Mouse (Mus musculus): ENCODE data around the gene Topaz1. TPM values are rescaled to one million over a fixed set of nuclear protein-coding genes. Genes with fewer than 3 reads are reported as not detected.

Gene Topaz1
- polyA plus RNA-seq, 1 experiment from 2014 or later, result 0.04 TPM

DNA sequence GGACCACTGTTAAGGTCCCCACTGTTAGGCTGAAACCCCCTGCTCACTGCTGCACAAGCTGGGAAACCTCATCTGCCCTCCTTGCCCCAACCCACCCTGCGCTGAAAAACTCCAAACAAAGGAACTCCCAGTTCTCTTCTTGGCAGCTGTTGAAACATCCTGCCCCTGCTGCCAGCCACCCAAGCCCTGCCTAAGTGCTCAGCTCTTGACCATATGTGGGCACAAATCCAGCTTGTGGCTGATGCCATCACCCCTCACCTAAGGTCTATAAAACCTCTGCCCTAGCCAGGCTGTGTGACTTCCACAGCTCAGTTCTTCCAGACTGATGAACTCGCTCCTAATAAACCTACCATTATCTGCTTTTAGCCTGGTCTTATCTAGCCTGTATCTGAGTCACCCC is 11.1 kb upstream of the Topaz1 start:
- Histone ChIP-seq H3K4me2 (no peak overlapping the region), H3K4me3 (no peak overlapping the region), H3K4me1 (no peaks in the 10 kb centered on the region), H3K27ac (no peak overlapping the region), H3K36me3 (no peaks in the 10 kb centered on the region), H3K27me3 (0 out of 2 replicates have a peak, but pooled peaks cover 3% of the 10 kb centered on the region), H3K9ac (no peak overlapping the region), H3K9me3 (no peaks in the 10 kb centered on the region)
- 61% methylated on average over 2 of the region's 2 CpGs for WGBS
- ATAC-seq (ENCODE audit: insufficient number of reproducible peaks, insufficient read depth, low FRiP score, low TSS enrichment, low read depth), result no peak

DNA sequence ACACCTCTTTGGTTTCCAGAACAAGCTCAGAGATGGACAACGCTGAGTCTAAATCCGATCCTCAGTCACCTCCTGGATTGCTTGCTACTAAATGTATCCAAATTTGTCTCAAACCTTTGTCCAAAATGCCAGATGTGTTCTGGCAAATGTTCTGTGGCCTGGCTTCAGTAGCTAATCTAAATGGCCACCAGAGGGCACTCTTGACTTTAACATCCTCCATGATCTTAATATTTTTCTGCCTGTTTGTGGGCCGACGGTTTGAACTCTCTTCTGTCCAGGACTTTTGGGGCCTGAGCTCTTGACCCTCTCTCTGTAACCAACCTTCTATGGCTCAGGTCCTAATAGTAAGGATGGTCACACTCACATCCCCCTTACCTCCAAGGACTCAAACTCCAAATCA is 10.4 kb upstream of the Topaz1 start:
- no peaks in the 10 kb centered on the region for H3K9me3 ChIP-seq
- no peak overlapping the region for H3K4me3 ChIP-seq
- no peaks in the 10 kb centered on the region for H3K36me3 ChIP-seq
- H3K4me2 ChIP-seq, result no peak overlapping the region
- H3K27me3 ChIP-seq, result 0 out of 2 replicates have a peak, but pooled peaks cover 3% of the 10 kb centered on the region
- WGBS, result 16% methylated on average over 4 of the region's 4 CpGs
- H3K9ac ChIP-seq, result no peak overlapping the region
- ATAC-seq (ENCODE audit: insufficient number of reproducible peaks, insufficient read depth, low FRiP score, low TSS enrichment, low read depth), result no peak
- H3K27ac ChIP-seq, result no peak overlapping the region
- H3K4me1 ChIP-seq, result no peaks in the 10 kb centered on the region

DNA sequence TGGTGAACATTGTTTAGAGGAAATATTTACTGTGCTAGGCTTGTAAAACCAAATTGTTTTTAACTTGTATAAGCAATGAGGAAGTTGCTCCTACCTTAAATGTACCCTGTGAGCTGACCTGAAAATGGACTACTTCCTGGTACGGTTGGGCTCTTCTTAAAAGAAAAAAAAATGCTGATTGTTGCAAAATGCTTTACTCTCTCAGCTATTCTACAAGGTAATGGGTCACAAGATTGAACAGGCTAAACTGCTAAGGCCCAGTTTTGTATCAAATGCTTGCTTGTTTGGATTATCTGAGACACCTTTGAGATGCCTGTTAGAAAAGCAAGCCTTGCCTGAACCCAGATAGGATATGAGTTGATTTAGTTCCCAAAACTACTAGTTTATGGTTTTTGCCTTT is 1.3 kb upstream of the Topaz1 start:
- Histone ChIP-seq H3K27me3 (no peaks in the 10 kb centered on the region), H3K36me3 (no peaks in the 10 kb centered on the region), H3K4me1 (no peaks in the 10 kb centered on the region), H3K9ac (no peak overlapping the region), H3K4me2 (no peak overlapping the region), H3K27ac (no peak overlapping the region), H3K9me3 (no peaks in the 10 kb centered on the region), H3K4me3 (no peak overlapping the region)
- 62% methylated on average over 1 of the region's 1 CpGs for WGBS
- no peak for ATAC-seq (ENCODE audit: insufficient number of reproducible peaks, insufficient read depth, low FRiP score, low TSS enrichment, low read depth)

DNA sequence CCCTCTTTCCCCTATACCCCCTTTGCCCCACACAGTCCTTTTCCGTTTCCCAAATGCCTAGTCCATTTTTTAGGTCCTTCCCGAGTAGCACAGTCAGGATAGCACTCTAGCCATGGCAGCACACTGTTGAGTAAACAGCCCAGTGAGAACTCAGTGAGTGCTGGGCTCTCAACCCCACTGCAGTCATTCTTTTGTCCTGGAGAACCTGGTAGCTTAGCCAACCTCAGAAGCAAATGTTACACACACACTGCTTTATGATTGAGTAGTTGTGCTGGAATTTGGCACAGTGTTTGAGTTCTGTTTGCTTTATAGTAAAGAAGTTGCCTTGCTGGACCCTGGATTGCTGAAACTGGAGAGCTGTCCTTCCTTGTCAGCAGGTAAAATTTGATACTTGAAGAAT is 10.5 kb downstream of the Topaz1 start:
- no peak for ATAC-seq (ENCODE audit: insufficient number of reproducible peaks, insufficient read depth, low FRiP score, low TSS enrichment, low read depth)
- H3K27me3 ChIP-seq, result no peaks in the 10 kb centered on the region
- 56% methylated on average over 2 of the region's 2 CpGs for WGBS
- no peak overlapping the region for H3K9ac ChIP-seq
- H3K27ac ChIP-seq, result no peak overlapping the region
- no peaks in the 10 kb centered on the region for H3K4me1 ChIP-seq
- no peaks in the 10 kb centered on the region for H3K36me3 ChIP-seq
- H3K4me3 ChIP-seq, result no peak overlapping the region
- no peaks in the 10 kb centered on the region for H3K9me3 ChIP-seq
- H3K4me2 ChIP-seq, result no peak overlapping the region

DNA sequence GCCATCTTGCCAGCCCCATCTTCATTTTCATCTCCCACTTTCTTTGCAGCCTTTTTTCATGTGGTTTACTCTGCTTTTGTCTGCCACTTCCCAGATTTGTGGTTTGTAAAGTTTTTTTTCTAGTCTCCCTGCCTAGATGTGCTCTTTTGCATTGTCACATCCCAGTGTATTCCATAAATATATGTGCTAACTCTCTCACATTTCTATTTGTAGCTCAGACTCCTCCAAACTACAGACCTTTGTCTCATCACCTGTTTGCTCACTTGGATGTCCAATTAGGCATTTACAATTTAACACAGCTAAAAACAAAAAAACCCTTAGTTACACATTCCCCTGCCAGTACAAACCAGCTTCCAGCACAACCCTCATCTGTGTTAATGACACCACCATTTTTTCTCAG is 13.0 kb downstream of the Topaz1 start:
- H3K27me3 ChIP-seq, result no peaks in the 10 kb centered on the region
- no peak for ATAC-seq (ENCODE audit: insufficient number of reproducible peaks, insufficient read depth, low FRiP score, low TSS enrichment, low read depth)
- H3K36me3 ChIP-seq, result no peaks in the 10 kb centered on the region
- no peak overlapping the region for H3K4me3 ChIP-seq
- no peak overlapping the region for H3K4me2 ChIP-seq
- no peaks in the 10 kb centered on the region for H3K9me3 ChIP-seq
- no peaks in the 10 kb centered on the region for H3K4me1 ChIP-seq
- H3K9ac ChIP-seq, result no peak overlapping the region
- H3K27ac ChIP-seq, result no peak overlapping the region

DNA sequence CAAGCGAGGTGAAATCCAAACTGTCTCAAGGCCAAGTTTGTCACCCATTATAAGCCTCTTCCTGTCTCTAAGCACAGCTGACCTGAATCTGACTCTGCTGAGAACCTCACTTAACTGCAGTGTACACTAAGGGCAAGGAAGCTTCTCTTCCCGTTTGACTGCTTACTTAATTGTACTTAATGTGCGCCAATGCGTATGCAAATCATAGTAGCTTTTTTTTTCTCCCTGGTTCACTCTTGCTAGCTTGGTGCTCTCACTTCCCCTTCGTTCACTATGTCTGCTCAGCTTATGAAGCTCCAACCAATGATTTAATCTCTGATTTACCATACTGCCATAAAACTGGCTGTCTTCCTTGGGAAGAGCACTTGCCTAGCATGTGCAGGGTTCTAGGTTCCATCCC is 38.1 kb downstream of the Topaz1 start:
- Histone ChIP-seq H3K9me3 (no peaks in the 10 kb centered on the region), H3K9ac (no peak overlapping the region), H3K27me3 (no peaks in the 10 kb centered on the region), H3K4me1 (no peaks in the 10 kb centered on the region), H3K4me3 (no peak overlapping the region), H3K4me2 (no peak overlapping the region), H3K27ac (no peak overlapping the region), H3K36me3 (no peaks in the 10 kb centered on the region)
- ATAC-seq (ENCODE audit: insufficient number of reproducible peaks, insufficient read depth, low FRiP score, low TSS enrichment, low read depth), result no peak
- 71% methylated on average over 5 of the region's 5 CpGs for WGBS

DNA sequence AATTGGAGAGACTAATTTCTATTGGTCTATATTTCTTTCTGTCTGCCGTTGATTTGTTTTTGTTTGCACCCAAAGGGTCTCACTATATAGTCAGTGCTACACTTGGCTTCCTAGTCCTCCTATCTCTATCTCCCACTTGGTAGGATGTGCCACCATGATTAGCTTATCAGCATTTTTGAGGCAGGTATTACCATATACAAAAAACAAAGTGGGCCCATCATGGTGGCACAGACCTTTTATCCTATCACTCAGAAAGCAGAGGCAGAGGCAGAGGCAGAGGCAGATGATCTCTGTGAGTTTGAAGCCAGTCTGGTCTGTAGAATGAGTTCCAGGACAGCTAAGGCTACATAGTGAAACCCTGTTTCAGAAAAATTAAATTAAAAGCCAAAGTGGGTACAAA is 39.4 kb downstream of the Topaz1 start:
- Histone ChIP-seq H3K4me1 (no peaks in the 10 kb centered on the region), H3K27me3 (no peaks in the 10 kb centered on the region), H3K4me3 (no peak overlapping the region), H3K4me2 (no peak overlapping the region), H3K9ac (no peak overlapping the region), H3K9me3 (no peaks in the 10 kb centered on the region), H3K36me3 (no peaks in the 10 kb centered on the region), H3K27ac (no peak overlapping the region)
- 92% methylated on average over 1 of the region's 1 CpGs for WGBS
- no peak for ATAC-seq (ENCODE audit: insufficient number of reproducible peaks, insufficient read depth, low FRiP score, low TSS enrichment, low read depth)

DNA sequence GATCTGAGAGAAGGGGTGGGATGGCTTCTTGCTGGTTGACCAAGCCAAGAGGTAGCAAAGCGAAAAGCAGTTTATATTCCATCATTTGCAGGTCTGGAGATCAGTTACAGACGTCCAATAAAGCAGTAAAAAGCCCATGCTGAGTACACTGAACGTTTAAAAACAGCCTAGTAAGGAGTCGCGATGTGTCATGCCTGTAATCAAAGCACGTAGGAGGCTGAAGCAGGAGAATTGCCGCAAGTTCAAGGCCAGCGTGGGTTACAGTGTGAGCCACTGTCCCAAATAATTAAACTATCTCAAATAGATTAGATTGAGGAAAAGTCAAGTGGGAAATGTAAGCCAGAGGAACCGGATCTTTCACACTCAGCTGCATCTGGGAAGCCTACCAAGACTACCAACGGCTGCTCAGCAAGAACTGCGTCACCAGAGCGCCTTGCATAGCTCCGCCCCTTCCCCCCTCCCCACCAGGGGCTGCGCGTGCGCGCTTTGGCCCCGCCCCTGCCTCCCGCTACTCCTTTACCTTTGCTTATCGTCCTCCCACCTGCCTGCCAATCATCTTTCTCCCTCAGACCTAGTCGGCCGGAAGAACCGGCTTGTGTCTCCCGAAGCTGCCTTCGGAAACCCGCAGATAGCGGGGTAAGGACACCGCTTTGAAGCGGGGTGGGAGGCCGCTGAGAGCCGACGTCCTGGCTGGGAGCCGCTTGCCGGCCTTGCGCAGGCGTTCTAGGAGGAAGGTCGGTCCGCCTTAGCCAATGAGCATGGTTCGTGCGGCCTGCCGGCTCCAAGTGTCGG is 58.1 kb downstream of the Topaz1 start, which contains the start of gene Tcaim:
Gene Tcaim, plus strand, starts transcription at position 487 of the 792 bp plus-strand sequence.
- H3K9ac ChIP-seq, result peak within 1 kb of the TSS; percentile 90
- 0 out of 2 replicates have a peak, but pooled peaks cover 6% of the 10 kb centered on the region for H3K36me3 ChIP-seq
- 7% methylated on average over 42 of the region's 42 CpGs for WGBS
- H3K4me3 ChIP-seq, result peak within 1 kb of the TSS; percentile 70
- H3K4me2 ChIP-seq, result peak within 1 kb of the TSS; percentile 89
- H3K27ac ChIP-seq, result peak within 1 kb of the TSS; percentile 91
- H3K9me3 ChIP-seq, result no peaks in the 10 kb centered on the region
- ATAC-seq (ENCODE audit: insufficient number of reproducible peaks, insufficient read depth, low FRiP score, low TSS enrichment, low read depth), result peak; percentile 95
- no peaks in the 10 kb centered on the region for H3K27me3 ChIP-seq
- peaks cover 10% of the 10 kb centered on the region for H3K4me1 ChIP-seq

DNA sequence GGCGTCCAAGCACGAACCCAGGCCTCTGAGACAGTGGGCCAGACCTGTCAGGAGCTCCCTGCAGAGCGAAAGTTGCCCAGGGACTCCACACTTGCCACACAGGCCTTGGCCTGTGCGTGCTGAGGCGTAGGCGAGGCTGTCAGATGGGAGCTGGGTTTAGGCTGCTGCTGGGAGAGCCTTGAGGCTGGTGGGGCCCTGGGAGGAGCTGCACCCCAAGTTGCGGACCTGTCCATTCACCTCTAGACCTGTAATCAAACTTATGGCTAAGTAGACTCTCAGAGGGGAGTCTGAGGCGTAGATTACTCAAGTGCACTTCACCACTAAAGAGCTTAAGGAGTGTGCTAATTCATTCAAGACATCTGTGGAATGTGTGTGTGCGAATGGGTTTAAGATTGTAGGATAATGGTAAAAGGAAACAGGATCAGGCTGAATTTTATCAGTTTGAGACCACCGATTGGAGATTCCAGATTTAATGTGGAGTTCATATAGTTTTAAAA is 58.7 kb downstream of the Topaz1 start:
- 5% methylated on average over 10 of the region's 10 CpGs for WGBS
- H3K36me3 ChIP-seq, result 0 out of 2 replicates have a peak, but pooled peaks cover 9% of the 10 kb centered on the region
- peak overlapping the region; percentile 90 for H3K9ac ChIP-seq
- peak overlapping the region; percentile 91 for H3K27ac ChIP-seq
- no peaks in the 10 kb centered on the region for H3K27me3 ChIP-seq
- no peaks in the 10 kb centered on the region for H3K9me3 ChIP-seq
- no peak for ATAC-seq (ENCODE audit: insufficient number of reproducible peaks, insufficient read depth, low FRiP score, low TSS enrichment, low read depth)
- peak overlapping the region; percentile 70 for H3K4me3 ChIP-seq
- peaks cover 10% of the 10 kb centered on the region for H3K4me1 ChIP-seq
- peak overlapping the region; percentile 89 for H3K4me2 ChIP-seq

DNA sequence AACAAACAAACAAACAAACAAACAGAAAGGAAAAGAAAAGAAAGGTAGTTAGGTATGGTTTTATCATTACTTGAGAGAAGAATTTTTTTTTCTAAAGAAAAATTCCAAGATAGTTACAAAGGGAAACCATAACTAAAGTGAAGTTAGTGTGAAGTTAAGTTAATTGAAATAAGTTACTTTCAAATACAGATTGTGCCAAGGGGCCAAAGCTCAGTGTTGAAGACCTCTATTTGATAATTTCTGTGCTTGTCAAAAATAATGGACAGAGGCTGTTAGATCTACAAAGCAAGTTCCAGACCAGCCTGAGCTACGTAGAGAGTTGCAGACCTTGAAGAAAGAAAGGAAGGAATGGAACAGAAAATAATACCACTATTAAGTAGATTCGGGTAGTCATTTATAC is 60.0 kb downstream of the Topaz1 start:
- no peak overlapping the region for H3K4me3 ChIP-seq
- no peak overlapping the region for H3K4me2 ChIP-seq
- H3K27ac ChIP-seq, result no peak overlapping the region
- ATAC-seq (ENCODE audit: insufficient number of reproducible peaks, insufficient read depth, low FRiP score, low TSS enrichment, low read depth), result no peak
- no peaks in the 10 kb centered on the region for H3K9me3 ChIP-seq
- peaks cover 10% of the 10 kb centered on the region for H3K4me1 ChIP-seq
- peaks cover 15% of the 10 kb centered on the region for H3K36me3 ChIP-seq
- H3K27me3 ChIP-seq, result no peaks in the 10 kb centered on the region
- WGBS, result 97% methylated on average over 2 of the region's 2 CpGs
- no peak overlapping the region for H3K9ac ChIP-seq

DNA sequence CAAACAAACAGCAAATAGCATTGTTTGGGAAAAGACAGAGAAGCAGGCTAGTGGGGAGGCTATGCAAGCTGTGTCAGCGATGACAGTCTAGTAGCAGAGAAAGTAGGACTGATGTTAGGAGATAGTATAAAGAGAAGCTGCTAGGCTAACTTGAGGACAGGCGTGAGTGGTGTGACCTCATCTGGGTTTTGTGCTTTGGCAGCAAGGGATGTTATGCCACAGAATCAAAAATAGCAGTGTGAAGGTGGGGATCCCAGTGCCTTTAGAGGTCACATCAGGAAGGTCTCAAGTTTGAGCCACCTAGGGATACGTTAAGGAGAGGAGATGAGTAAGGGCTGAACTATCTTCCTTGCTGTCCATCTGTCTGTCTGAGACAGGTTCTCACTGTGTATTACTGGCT is 63.1 kb downstream of the Topaz1 start:
- ATAC-seq (ENCODE audit: insufficient number of reproducible peaks, insufficient read depth, low FRiP score, low TSS enrichment, low read depth), result no peak
- no peak overlapping the region for H3K4me3 ChIP-seq
- H3K27me3 ChIP-seq, result no peaks in the 10 kb centered on the region
- H3K9ac ChIP-seq, result no peak overlapping the region
- no peak overlapping the region for H3K4me2 ChIP-seq
- WGBS, result 90% methylated on average over 3 of the region's 3 CpGs
- peaks cover 29% of the 10 kb centered on the region for H3K36me3 ChIP-seq
- no peaks in the 10 kb centered on the region for H3K9me3 ChIP-seq
- no peak overlapping the region for H3K27ac ChIP-seq
- peaks cover 6% of the 10 kb centered on the region for H3K4me1 ChIP-seq

DNA sequence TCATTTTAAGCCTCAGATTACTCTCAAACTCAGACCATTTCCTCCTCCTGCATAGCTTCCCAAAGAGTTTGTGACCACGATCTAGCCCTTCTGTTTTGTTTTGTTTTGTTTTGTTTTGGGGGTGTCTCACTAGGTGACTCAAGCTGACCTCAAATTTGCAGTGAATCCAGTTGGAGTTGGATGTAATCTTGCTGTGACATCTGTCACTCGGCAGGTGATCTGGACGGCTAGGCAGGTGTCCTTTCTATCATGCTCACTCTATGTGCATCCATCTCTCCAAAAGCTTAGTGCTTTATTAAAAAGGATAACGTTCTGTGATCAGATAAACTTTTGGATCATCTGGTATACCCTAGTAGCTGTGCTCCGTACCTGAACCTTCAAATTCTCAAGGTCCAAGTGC is 65.2 kb downstream of the Topaz1 start:
- peaks cover 42% of the 10 kb centered on the region for H3K36me3 ChIP-seq
- no peak overlapping the region for H3K4me2 ChIP-seq
- no peak overlapping the region for H3K27ac ChIP-seq
- no peaks in the 10 kb centered on the region for H3K4me1 ChIP-seq
- no peaks in the 10 kb centered on the region for H3K27me3 ChIP-seq
- ATAC-seq (ENCODE audit: insufficient number of reproducible peaks, insufficient read depth, low FRiP score, low TSS enrichment, low read depth), result no peak
- H3K4me3 ChIP-seq, result no peak overlapping the region
- H3K9ac ChIP-seq, result no peak overlapping the region
- no peaks in the 10 kb centered on the region for H3K9me3 ChIP-seq
- 87% methylated on average over 5 of the region's 5 CpGs for WGBS
